Mouse (Mus musculus) stomach, postnatal 0 days (tissue): Measurements from ENCODE around the gene Gm20683. TPM values are rescaled to one million over a fixed set of nuclear protein-coding genes. Genes with fewer than 3 reads are reported as not detected.
A peak's percentile ranks its signal among the peaks of the same experiment; 100 is the strongest.

ENCODE experiments used
- ATAC-seq: fragments of 200-750 bp; cut with Nextera tagmentation; 2 replicates; pipeline ENCODE4 v1.8.0; 2017; ENCODE audit not compliant: low FRiP score, low TSS enrichment
- DNase-seq: peaks from one replicate; pipeline ENCODE4 v3.0.0-alpha.2; 2016; ENCODE audit warnings: low spot score
- H3K27ac ChIP-seq: fragments of 300-500 bp; sonication (generic); replicated peaks from 2 replicates; pipeline ENCODE4 v1.5.1; 2014; ENCODE audit warnings: mild to moderate bottlenecking, control low read depth
- H3K27me3 ChIP-seq: fragments of 300-500 bp; sonication (generic); 2 replicates; pipeline ENCODE4 v1.6.1; 2014; ENCODE audit warnings: low read length; ENCODE audit not compliant: control insufficient read depth, insufficient read depth
- H3K36me3 ChIP-seq: fragments of 300-500 bp; sonication (generic); 2 replicates; pipeline ENCODE4 v1.6.1; 2014; ENCODE audit warnings: low read length, mixed read lengths; ENCODE audit not compliant: control insufficient read depth, insufficient read depth
- H3K4me1 ChIP-seq: fragments of 300-500 bp; sonication (generic); replicated peaks from 2 replicates; pipeline ENCODE4 v1.6.1; 2014; ENCODE audit warnings: antibody characterized with exemption; ENCODE audit not compliant: control insufficient read depth, insufficient read depth
- H3K4me2 ChIP-seq: fragments of 300-500 bp; sonication (generic); replicated peaks from 2 replicates; pipeline ENCODE4 v1.6.1; 2014; ENCODE audit warnings: low read depth, mild to moderate bottlenecking, control low read depth, moderate library complexity
- H3K4me3 ChIP-seq: fragments of 300-500 bp; sonication (generic); 2 replicates; pipeline ENCODE4 v1.5.1; 2014; ENCODE audit warnings: low read depth, low read length, control low read depth
- H3K9ac ChIP-seq: fragments of 300-500 bp; sonication (generic); 2 replicates; pipeline ENCODE4 v1.6.1; 2014; ENCODE audit warnings: mild to moderate bottlenecking, low read length, control low read depth, mixed read lengths
- H3K9me3 ChIP-seq: fragments of 300-500 bp; sonication (generic); 2 replicates; pipeline ENCODE4 v1.6.1; 2016; ENCODE audit warnings: low read length; ENCODE audit not compliant: control insufficient read depth
- CTCF ChIP-seq: IDR thresholded peaks from 2 replicates; pipeline ENCODE4 v1.5.1; 2016; ENCODE audit warnings: antibody characterized with exemption, low read depth, mild to moderate bottlenecking, moderate library complexity
- EP300 ChIP-seq: optimal IDR thresholded peaks from 2 replicates; pipeline ENCODE3; 2016; ENCODE audit warnings: antibody characterized with exemption
- WGBS: fragments of 180-500 bp; shearing (Covaris S2); extraction: QIAGEN DNeasy Blood & Tissue Kit; methylation state at CpG from one replicate; pipeline ENCODE4 v1.1.7; 2014; 5-methylcytosine and 5-hydroxymethylcytosine counted together
- polyA plus RNA-seq: library from polyadenylated mRNA; unstranded; fragments of >200 nt; fragmentation: Nextera tagmentation; extraction: Ambion mirVana; gene quantifications from 2 replicates; pipeline ENCODE4 v1.2.1, GENCODE M21; 2015

The Gm20683 gene
- polyA plus RNA-seq, 1 experiment from 2014 or later, result 1.8 TPM

- Histone ChIP-seq H3K4me1 (peaks cover 21% of the 10 kb centered on the region), H3K4me3 (peak overlapping the region; percentile 56), H3K27me3 (no peaks in the 10 kb centered on the region), H3K4me2 (peak overlapping the region; percentile 85), H3K27ac (peak overlapping the region; percentile 92), H3K36me3 (peaks cover 14% of the 10 kb centered on the region), H3K9me3 (no peaks in the 10 kb centered on the region), H3K9ac (peak overlapping the region; percentile 68)
- 25% methylated on average over 8 of the region's 8 CpGs for WGBS
- ATAC-seq (peak; percentile 3; the same call in 1 of the 2 replicates), DNase-seq (peak; percentile 70)
- no peak for TF ChIP-seq CTCF
- TF ChIP-seq EP300, result no peak
Measured at GRCm38 (mm10) chr17:25829558-25830017, 12.0 kb downstream of the Gm20683 start.

GRCm38 (mm10) chr17:25828712-25829557 lies 12.6 kb downstream of the Gm20683 start, which contains the start of gene Jmjd8:
Gene Jmjd8, plus strand, starts transcription at chr17:25828867.
- DNase-seq, result peak; percentile 88
- peak; percentile 55 for ATAC-seq
- H3K4me1 ChIP-seq, result peaks cover 22% of the 10 kb centered on the region

DNA sequence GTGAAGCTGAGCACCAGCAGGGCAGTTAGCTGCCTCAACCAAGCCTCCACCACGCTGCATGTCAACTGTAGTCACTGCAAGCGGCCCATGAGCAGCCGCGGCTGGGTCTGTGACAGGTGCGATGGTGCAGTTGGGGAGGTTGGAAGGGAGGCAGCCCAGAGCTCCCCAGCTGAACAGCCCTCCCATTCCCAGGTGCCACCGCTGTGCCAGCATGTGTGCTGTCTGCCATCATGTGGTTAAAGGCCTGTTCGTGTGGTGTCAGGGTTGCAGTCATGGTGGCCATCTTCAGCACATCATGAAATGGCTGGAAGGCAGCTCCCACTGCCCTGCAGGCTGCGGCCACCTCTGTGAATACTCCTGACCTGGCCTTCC lies 13.4 kb downstream of the Gm20683 start:
- ATAC-seq, result no peak
- no peaks in the 10 kb centered on the region for H3K9me3 ChIP-seq
- H3K4me2 ChIP-seq, result peak overlapping the region; percentile 85
- DNase-seq, result no peak
- H3K4me1 ChIP-seq, result peaks cover 22% of the 10 kb centered on the region
- H3K27me3 ChIP-seq, result no peaks in the 10 kb centered on the region
- H3K4me3 ChIP-seq, result peak overlapping the region; percentile 56; the same call in 1 of the 2 replicates
- peak overlapping the region; percentile 68; the same call in 1 of the 2 replicates for H3K9ac ChIP-seq
- peaks cover 14% of the 10 kb centered on the region for H3K36me3 ChIP-seq
- WGBS, result 83% methylated on average over 8 of the region's 8 CpGs
- TF ChIP-seq CTCF, result no peak
- no peak for TF ChIP-seq EP300
- H3K27ac ChIP-seq, result peak overlapping the region; percentile 92

More at GRCm38 (mm10) chr17:25828712-25829557, 12.6 kb downstream of the Gm20683 start, which contains the start of gene Jmjd8:
- peaks cover 14% of the 10 kb centered on the region for H3K36me3 ChIP-seq
- H3K4me3 ChIP-seq, result peak within 1 kb of the TSS; percentile 56
- H3K9ac ChIP-seq, result peak within 1 kb of the TSS; percentile 68
- H3K27ac ChIP-seq, result peak within 1 kb of the TSS; percentile 92
- peak within 1 kb of the TSS; percentile 85 for H3K4me2 ChIP-seq
- WGBS, result 2% methylated on average over 32 of the region's 32 CpGs
- TF ChIP-seq EP300 (no peak), CTCF (peak; percentile 62)
- H3K9me3 ChIP-seq, result no peaks in the 10 kb centered on the region
- no peaks in the 10 kb centered on the region for H3K27me3 ChIP-seq

DNA sequence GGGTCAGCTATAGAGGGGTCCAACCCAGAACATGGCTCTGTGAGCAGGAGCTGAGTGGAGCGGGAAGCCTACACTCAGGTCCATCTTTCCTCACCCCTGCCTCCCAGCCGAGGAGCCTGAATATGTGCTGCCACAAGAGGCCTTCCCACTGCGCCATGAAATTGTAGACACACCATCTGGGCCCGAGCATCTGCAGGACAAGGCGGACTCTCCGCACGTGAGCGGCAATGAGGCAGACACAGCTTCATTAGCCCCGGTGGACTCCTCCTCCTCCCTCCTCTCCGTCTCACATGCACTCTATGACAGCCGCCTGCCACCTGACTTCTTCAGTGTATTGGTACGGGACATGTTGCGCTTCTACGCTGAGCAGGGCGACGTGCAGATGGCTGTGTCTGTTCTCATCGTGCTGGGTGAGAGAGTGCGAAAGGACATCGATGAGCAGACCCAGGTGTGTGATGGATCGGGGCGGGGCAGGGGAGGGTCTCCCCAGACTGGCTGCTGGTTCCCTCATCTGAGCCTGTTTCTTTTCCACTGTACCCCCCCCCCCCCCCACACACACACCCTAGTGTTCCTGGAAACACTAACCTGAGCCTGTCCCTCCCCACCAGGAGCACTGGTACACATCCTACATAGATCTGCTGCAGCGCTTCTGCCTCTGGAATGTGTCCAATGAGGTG lies 13.9 kb downstream of the Gm20683 start:
- ATAC-seq (no peak), DNase-seq (no peak)
- Histone ChIP-seq H3K9me3 (no peaks in the 10 kb centered on the region), H3K27me3 (no peaks in the 10 kb centered on the region), H3K9ac (no peak overlapping the region), H3K4me2 (no peak overlapping the region), H3K27ac (no peak overlapping the region), H3K36me3 (peaks cover 14% of the 10 kb centered on the region), H3K4me3 (no peak overlapping the region), H3K4me1 (peaks cover 22% of the 10 kb centered on the region)
- TF ChIP-seq EP300 (no peak), CTCF (no peak)
- 93% methylated on average over 22 of the region's 22 CpGs for WGBS

GRCm38 (mm10) chr17:25827011-25827410 lies 14.6 kb downstream of the Gm20683 start:
- 95% methylated on average over 13 of the region's 13 CpGs for WGBS
- H3K27ac ChIP-seq, result no peak overlapping the region
- H3K9me3 ChIP-seq, result no peaks in the 10 kb centered on the region
- no peak overlapping the region for H3K4me2 ChIP-seq
- no peaks in the 10 kb centered on the region for H3K27me3 ChIP-seq
- ATAC-seq (no peak), DNase-seq (no peak)
- no peak overlapping the region for H3K9ac ChIP-seq
- peaks cover 22% of the 10 kb centered on the region for H3K4me1 ChIP-seq
- peaks cover 14% of the 10 kb centered on the region for H3K36me3 ChIP-seq
- no peak overlapping the region for H3K4me3 ChIP-seq
- no peak for TF ChIP-seq CTCF
- no peak for TF ChIP-seq EP300
